Mouse (Mus musculus) layer of hippocampus, adult 2 months (tissue): ENCODE measurements at regions not wholly inside any gene's neighbourhood (a gene's known extent, or its start where the extent isn't known, plus 50 kb on each side); places are given as distances from the start of the nearest gene placed in this dataset.

Experiments used
- DNase-seq, 2 experiments: peaks; one replicate each; pipeline ENCODE4 v3.0.0; 2022; ENCODE audit warnings: low spot score in 2 of 2
- H3K27ac ChIP-seq: fragments of 200-600 bp; 2 replicates; pipeline ENCODE4 v1.8.1; 2022
- H3K4me3 ChIP-seq: fragments of 200-600 bp; 2 replicates; pipeline ENCODE4 v1.8.1; 2022; ENCODE audit warnings: mild to moderate bottlenecking
- CTCF ChIP-seq: fragments of 200-600 bp; conservative IDR thresholded peaks from 2 replicates; pipeline ENCODE4 v1.8.1; 2022; ENCODE audit warnings: antibody characterized with exemption, mild to moderate bottlenecking, moderate library complexity

GRCm38 (mm10) chr1:118741286-118741685 lies 113.5 kb downstream of the Tfcp2l1 start:
- no peak for DNase-seq
- no peak overlapping the region for H3K27ac ChIP-seq
- TF ChIP-seq CTCF = no peak
- no peak overlapping the region for H3K4me3 ChIP-seq

- DNase-seq = no peak
- Histone ChIP-seq H3K4me3 (no peak overlapping the region), H3K27ac (no peak overlapping the region)
- no peak for TF ChIP-seq CTCF
These were observed 120.5 kb downstream of the Tfcp2l1 start for GRCm38 (mm10) chr1:118748196-118748595.

GRCm38 (mm10) chr1:118752869-118753268 lies 125.1 kb downstream of the Tfcp2l1 start:
- TF ChIP-seq CTCF = no peak
- no peak overlapping the region for H3K4me3 ChIP-seq
- no peak for DNase-seq
- no peak overlapping the region for H3K27ac ChIP-seq

GRCm38 (mm10) chr1:118756171-118756865 lies 128.6 kb downstream of the Tfcp2l1 start:
- no peak for TF ChIP-seq CTCF
- DNase-seq = no peak
- Histone ChIP-seq H3K4me3 (no peak overlapping the region), H3K27ac (no peak overlapping the region)

- Histone ChIP-seq H3K27ac (no peak overlapping the region), H3K4me3 (no peak overlapping the region)
- no peak for DNase-seq
- no peak for TF ChIP-seq CTCF
These were observed 129.7 kb downstream of the Tfcp2l1 start for GRCm38 (mm10) chr1:118757340-118758030.

GRCm38 (mm10) chr1:118758031-118758400 lies 130.3 kb downstream of the Tfcp2l1 start:
- DNase-seq = no peak
- no peak for TF ChIP-seq CTCF
- Histone ChIP-seq H3K27ac (no peak overlapping the region), H3K4me3 (no peak overlapping the region)

GRCm38 (mm10) chr1:118759141-118759932 lies 131.6 kb downstream of the Tfcp2l1 start:
- DNase-seq = peak; percentile 89 to 91
- no peak overlapping the region for H3K4me3 ChIP-seq
- H3K27ac ChIP-seq = no peak overlapping the region
- TF ChIP-seq CTCF = peak; percentile 93

- Histone ChIP-seq H3K27ac (no peak overlapping the region), H3K4me3 (no peak overlapping the region)
- no peak for TF ChIP-seq CTCF
- no peak for DNase-seq
These were observed 137.8 kb downstream of the Tfcp2l1 start for GRCm38 (mm10) chr1:118765525-118765924.

GRCm38 (mm10) chr1:118768831-118769230 lies 141.1 kb downstream of the Tfcp2l1 start:
- TF ChIP-seq CTCF = peak; percentile 91
- DNase-seq = peak; percentile 39 to 63
- Histone ChIP-seq H3K27ac (no peak overlapping the region), H3K4me3 (no peak overlapping the region)

- DNase-seq = peak in 1 of 2 experiments; percentile 66
- H3K27ac ChIP-seq = no peak overlapping the region
- H3K4me3 ChIP-seq = no peak overlapping the region
- peak; percentile 83 for TF ChIP-seq CTCF
These were observed 144.5 kb downstream of the Tfcp2l1 start for GRCm38 (mm10) chr1:118772261-118772660.

- H3K27ac ChIP-seq = no peak overlapping the region
- DNase-seq = no peak
- TF ChIP-seq CTCF = no peak
- H3K4me3 ChIP-seq = no peak overlapping the region
These were observed 149.1 kb downstream of the Tfcp2l1 start for GRCm38 (mm10) chr1:118776594-118777441.
